Mouse (Mus musculus) limb, embryonic 15.5 days (tissue): ENCODE results near the gene Gpatch2l. TPM values are rescaled to one million over a fixed set of nuclear protein-coding genes. Genes with fewer than 3 reads are reported as not detected.

Experiments
- polyA plus RNA-seq: library from polyadenylated mRNA; unstranded; fragments of >200 nt; fragmentation: Nextera tagmentation; extraction: Ambion mirVana; gene quantifications from 2 replicates; pipeline ENCODE4 v1.2.1, GENCODE M21; 2015

Gpatch2l gene
- polyA plus RNA-seq, 1 experiment from 2014 or later = 18.1 TPM

Other genes with a start within 250 kb of the Gpatch2l start
- gene Tgfb3, start 162.8 kb upstream of the Gpatch2l start, polyA plus RNA-seq = 102 and 104 TPM in 2 replicates
- 74.7 and 78.3 TPM in 2 replicates for gene Ift43, start 159.3 kb upstream of the Gpatch2l start, polyA plus RNA-seq
- gene Esrrb, start 119.3 kb downstream of the Gpatch2l start, polyA plus RNA-seq = 0.67 and 1.2 TPM in 2 replicates